Mouse (Mus musculus) lung, postnatal 0 days (tissue): ENCODE measurements at regions not wholly inside any gene's neighbourhood (a gene's known extent, or its start where the extent isn't known, plus 50 kb on each side); places are given as distances from the start of the nearest gene placed in this dataset.

Experiments used
- CTCF ChIP-seq: IDR thresholded peaks from 2 replicates; pipeline ENCODE4 v1.5.1; 2016; ENCODE audit warnings: antibody characterized with exemption, mild to moderate bottlenecking
- EP300 ChIP-seq: IDR thresholded peaks from 2 replicates; pipeline ENCODE4 v1.6.1; 2016; ENCODE audit warnings: antibody characterized with exemption, mild to moderate bottlenecking, control low read depth

GRCm38 (mm10) chrX:11814861-11815260, 345.3 kb downstream of the Bcor start:
- TF ChIP-seq CTCF (no peak), EP300 (no peak)
